Mouse (Mus musculus) thymus, postnatal 0 days (tissue): Measurements from ENCODE around the gene Ssb. TPM values are rescaled to one million over a fixed set of nuclear protein-coding genes. Genes with fewer than 3 reads are reported as not detected.

Source experiments
- DNase-seq: peaks from one replicate; pipeline ENCODE4 v3.0.0-alpha.2; 2015; ENCODE audit warnings: low spot score
- polyA plus RNA-seq: library from polyadenylated mRNA; unstranded; fragments of >200 nt; fragmentation: Nextera tagmentation; extraction: Ambion mirVana; gene quantifications from 2 replicates; pipeline ENCODE4 v1.2.1, GENCODE M21; 2015

Gene Ssb
- 317 and 344 TPM in 2 replicates for polyA plus RNA-seq

DNA sequence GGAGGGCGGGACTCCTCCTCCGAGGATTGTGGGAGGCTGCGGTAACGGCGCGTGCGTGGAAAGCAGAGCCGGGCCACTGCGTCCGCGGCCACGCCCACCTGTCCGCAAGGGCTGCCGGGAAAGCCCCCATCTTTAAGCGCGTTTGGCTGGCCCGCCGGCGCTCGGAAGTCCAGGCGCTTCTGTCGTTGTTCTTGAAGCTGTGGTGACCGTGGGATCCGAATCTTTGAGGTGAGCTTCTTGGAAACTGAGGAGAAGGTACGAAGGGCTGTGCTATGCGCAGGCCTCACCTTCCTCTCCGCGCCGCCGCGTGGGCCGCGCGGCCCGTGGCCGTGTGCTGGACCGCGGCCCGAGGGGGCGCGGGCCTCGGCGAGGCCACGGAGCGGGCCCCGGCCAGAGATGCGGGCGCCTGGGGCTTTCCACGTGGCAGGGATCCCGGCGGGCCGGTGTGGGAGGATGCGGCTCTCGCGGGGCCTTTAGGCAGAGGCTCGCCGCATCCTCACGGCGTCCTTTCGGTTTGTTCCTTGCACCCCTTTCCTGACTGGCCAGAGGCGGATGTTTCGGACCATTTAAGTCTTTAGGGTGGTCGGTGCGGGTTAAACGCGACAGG lies at the start of gene Ssb:
TSS of gene Ssb (plus strand) at position 78 of the 607 bp plus-strand sequence.
- DNase-seq = peak; percentile 94

DNA sequence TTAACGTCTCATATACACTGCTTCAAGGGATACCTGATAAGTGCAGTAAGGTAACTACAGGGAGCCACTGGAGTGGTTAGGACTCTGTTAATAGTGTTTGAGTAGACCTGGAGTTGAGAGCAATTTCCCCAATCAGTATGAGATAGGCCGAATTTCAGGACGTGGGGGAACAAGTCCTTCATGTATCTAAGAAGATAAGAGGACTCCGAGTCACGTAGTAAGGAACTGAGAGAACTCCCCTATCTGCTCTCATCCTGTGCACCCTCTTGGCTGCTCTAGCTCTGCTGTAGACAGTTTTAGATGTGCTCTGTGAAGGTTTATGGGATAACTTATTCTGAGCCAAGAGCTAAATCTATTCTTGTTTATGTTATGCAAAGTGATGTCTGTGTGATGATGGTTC lies 44.8 kb upstream of the Ssb start:
- DNase-seq = no peak

DNA sequence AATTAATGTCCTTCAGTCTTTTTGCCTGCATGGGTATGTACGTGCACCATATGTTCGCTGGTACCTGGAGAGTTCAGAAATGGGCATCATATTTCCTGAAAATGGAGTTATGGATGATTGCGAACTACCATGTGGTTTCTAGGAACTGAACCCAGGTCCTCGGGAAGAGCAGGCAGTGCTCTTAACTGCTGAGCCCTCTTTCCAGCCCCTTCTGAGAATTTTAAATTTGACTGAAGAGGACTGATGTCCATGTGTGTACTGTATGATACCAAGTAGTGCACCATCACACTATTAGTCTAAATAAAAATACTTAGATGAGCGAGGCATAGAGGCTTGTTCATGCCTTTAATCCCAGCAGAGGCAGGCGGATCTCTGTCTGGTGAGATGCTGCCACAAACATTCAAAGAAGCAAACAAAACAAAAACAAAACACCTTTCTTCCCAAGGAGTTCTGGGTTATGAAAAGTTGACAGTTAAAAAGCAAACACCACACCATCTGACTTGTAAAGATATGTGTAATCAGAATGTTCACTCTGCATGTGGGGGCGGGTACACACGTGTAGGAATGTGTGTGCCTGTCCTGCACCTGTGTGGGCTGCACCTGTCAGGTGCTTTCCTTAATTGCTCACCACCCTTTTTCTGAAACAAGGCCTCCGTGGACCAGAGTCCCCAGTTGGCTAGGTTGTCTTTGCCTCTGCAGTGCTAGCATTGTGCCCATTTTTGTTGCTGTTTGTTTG lies 42.8 kb upstream of the Ssb start:
- no peak for DNase-seq

DNA sequence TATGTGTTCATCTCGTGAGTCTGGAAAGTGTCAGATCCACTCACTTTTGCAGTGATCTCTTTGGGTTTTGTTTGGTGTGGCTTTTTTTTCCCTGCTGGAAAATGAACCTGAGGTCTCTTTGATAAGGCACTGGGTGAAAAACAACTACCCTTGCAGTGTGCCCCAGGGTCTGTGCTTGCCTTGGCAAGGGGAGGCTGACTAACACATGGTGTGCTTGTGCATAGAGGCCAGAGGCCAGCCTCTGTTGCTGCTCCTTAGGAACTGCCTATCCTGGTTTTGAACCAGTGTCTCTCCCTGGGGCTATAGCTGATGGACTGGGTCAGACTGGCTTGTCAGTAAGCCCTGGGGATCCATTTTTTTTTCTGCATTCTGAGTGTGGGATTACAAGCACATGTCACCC lies 41.2 kb upstream of the Ssb start:
- no peak for DNase-seq

DNA sequence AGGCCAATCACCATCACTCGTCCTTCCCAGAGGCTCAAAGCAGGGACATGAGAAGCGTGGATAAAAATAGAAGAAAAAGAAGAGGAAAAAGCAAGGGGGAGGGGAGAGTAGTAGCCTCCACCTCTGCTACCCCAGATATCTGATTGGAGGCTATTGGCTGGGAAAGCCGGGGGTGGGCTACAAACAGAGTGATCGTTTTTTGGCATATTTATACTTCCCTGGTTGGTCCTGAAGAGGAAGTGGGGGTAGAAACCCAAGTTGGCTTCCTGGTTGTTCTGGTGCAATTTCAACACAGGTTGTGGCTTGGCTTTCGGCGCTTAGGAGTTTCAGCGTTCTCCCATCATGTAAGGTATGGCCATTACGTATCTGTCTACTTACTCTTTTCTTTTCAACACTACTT lies 39.7 kb upstream of the Ssb start, which contains the start of gene Klhl23:
TSS of gene Klhl23 (plus strand) at position 234 of the 400 bp plus-strand sequence.
- DNase-seq = peak; percentile 18

DNA sequence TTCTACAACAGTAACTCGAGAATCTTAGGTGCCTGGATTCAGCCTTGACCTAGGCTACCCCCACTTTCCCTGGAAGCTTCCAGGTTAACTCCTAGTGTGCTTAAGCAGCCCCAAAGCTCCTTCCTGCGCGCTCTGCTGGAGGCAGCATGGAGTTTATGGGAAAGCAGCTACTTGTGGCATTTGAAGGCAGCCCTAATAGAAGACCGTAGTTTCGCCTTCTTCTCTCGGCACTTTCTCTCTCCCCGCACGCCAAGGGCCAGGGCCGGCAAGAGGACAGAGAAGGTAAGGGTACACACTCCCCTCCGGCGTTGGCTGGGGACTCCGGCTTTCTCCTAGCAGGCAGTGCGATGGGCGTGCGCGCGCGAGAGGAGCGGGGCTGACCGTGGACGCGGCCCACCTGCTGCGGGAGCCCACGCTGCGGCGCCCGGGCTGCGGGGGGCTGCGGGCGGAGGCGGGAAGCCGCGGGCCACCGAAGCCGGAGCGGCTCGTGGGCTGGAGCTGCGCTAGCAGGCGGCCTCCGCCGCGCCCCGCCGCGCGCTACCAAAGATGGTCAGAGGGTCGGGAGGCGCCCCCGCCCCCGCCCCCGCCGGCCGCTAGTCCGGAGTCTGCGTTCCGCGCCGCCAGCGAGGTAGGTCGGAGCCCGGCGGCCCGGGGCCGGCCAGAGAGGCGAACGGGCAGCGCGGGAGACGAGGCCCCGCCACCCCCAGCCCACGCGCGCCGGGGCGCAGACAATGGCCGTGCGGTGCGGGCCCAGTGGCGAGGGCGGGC lies 38.8 kb upstream of the Ssb start:
- peak; percentile 33 for DNase-seq

DNA sequence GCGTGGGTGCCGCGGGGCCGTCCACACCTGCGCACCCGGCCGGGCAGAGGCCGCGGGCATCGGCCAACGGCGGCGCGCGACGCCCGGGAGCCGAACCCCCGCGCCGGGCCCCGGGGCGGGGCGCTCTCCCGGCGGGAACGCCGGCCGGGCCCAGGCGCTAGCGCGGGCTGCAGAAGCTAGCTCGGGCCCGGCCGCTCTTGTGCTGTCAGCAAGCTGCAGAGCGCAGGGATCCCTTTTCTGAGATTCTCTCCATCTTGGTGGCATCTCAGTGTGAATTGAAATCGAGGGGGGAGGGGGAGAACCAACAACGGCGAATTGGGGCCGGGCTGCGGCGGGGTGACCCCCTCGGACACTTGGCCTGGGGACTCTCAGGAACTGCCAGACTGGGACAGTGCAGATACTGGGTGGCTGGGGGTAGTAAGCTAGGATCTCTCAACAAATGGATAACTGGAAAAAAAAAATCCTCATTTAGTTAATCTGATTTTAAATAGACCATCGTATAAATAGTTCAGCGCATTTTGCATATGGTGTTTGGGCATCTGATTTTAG lies 38.2 kb upstream of the Ssb start:
- peak; percentile 33 for DNase-seq

DNA sequence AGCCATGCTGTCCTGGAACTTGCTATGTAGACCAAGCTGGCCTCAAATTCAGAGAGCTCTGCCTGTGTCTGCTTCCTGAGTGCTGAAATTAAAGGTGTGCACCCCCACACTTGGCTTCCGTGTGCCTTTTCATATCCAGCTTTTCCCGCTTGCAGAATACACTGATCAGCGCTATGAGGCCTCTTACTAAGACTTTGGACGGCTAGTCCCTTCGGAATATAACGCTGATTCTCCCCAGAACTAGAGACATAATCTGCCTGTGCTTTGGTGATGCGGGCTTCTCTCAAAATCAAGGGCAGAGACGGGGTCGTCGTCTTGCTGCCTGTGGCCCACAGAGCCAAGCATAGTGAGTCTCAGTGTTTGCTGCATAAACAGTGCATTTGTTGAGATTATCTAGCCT lies 35.5 kb upstream of the Ssb start:
- DNase-seq = no peak

DNA sequence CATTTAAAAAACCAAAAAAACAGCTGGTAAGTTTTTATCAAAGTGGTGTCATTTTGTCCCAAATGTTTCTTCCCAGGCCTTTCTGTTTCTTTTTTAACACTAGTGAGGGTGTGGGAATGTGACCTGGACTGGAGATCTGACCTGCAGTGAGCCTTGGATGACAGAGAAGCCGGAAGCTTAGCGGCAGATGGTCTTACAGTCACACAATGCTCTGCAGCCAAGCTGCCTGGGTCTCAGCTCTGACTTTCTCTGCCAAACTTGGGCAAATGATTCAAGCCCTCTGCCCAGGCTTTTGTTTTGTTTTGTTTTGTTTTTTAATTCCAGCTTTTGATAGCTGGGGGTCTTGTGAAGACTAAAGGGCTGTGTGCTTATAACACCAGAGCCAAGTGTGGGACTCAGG lies 35.0 kb upstream of the Ssb start:
- DNase-seq = no peak

DNA sequence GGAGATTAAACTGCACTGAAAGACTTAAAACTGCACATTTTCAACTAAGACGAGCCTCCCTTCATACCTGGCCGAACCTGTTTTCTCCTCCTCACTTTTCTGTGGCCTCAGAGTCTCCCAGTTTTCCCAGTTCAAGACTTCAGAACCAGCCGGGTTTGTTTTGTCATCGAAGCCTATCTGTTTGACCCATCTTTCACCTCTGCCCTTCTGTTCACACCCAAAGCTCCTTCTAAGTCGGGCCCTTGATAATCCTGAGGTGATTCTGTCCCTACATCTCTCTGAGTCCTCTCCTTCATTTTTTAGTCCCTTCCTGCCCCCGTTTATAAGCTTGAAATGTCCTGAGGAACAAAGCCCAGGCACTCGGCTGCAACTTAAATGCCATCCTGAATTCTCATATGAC lies 33.3 kb upstream of the Ssb start:
- DNase-seq = no peak

DNA sequence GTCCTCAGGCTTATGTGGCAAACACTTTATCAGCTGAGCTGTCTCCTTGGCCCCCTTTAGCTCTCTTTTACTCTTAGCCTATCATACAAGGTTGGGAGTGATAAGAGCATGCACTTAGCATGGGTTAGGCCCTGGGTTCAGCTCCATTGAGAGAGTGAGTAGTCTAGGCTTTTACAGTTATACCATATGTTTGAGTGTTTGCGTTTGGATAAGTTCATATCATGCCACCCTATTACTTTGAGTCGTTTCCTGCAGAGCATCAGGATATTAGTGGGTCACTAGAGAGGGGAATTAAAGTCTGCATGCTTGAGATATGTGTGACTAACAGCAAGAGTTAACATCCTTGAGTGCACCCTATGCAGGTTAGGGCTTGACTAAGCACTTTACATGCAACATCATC lies 31.7 kb upstream of the Ssb start:
- no peak for DNase-seq

DNA sequence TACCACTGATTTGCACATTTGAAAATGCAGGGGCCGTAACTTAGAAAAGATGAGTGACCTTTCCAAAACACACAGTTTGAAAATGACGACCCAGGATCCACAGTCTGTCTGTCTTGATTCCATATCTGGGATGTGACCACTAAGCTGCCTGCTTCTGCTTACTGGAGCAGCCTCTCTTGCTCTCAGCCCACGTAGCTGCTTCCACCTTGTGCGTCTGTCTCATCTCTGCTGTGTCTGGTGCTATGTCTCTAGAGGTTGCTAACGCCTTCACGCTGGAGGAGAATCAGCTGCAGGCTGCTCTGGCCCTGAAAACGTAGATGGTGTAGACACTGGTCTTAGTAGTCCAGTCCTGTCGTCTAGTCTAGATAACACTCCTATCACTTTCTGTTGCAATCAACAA lies 31.2 kb upstream of the Ssb start:
- no peak for DNase-seq

DNA sequence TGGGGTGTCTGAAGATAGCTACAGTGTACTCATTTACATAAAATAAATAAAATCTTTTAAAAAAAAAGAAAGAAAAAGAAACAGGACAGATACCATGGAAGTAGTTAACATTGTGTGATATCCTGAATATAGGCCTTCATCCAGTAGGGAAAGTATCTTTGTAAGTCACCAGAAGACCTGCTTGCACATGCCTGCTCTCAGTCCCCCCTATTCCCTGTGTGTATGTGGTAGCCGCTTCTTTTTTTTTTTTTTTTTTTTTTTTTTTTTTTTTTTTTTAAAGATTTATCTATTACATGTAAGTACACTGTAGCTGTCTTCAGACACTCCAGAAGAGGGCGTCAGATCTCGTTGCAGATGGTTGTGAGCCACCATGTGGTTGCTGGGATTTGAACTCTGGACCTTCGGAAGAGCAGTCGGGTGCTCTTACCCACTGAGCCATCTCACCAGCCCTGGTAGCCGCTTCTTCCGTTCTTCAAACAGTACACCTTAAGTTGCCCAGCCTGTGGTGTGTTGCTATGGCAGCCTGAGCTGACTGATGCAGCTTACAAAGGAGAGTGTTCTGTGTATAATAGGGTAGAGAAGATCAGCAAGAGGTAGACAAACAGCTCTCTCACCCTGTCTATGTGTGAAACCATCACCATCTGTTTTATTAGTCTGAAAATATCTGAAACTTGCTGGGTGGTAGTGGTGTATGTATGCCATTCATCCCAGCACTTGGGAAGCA lies 24.0 kb upstream of the Ssb start:
- no peak for DNase-seq

DNA sequence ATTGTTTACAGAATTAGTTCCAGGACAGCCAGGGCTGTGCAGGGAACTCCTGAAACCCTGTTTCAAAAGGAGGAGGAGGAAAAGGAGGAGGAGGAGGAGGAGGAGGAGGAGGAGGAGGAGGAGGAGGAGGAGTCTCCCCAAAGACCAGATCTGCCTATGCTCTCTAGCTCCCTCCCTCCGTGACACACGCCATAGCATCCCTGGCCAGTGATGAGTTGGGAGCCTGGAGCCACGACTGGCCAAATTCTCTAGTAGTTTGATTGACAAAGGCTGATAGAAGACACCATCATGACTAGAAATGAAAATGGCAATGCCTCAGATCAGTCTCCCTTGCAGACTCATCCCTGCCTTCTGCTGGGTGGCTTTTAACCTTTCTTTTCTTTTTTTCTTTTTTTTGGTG lies 23.4 kb upstream of the Ssb start:
- DNase-seq = no peak

DNA sequence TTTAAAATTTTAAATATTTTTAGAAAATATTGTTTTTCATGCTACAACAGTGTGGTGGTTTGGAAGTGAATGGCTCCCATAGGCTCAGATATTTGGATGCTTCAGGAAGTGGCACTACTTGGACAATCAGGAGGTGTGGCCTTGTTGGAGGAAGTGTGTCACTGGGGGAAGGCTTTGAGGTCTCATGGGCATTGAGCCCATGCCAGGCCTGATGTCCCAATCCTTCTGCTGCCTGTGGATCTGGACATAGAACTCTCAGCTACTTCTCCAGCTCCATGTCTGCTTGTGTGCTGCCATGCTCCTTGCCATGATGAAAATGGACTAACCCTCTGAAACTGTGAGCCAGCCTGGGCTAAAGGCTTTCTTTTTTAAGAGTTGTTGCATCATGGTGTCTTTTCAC lies 22.7 kb upstream of the Ssb start:
- no peak for DNase-seq

DNA sequence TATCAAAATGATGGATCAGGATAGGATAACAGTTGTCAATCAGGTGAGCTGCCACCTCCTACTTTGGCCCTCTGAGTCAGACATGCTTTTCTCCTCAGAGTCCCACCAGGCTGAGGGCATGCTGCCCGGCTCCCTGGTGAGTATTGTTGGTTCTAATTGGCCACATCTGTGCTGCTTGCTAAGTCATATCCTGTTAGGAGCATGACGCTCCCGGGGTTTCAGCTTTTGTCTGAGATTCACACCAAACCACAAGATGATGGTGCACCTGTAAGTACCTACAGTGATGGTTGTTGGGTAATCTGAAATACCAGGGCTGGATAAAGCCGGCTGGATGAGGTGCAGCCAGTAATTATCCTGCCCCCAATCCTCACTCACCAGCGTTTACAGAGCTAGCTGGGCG lies 21.1 kb upstream of the Ssb start:
- DNase-seq = peak; percentile 57

DNA sequence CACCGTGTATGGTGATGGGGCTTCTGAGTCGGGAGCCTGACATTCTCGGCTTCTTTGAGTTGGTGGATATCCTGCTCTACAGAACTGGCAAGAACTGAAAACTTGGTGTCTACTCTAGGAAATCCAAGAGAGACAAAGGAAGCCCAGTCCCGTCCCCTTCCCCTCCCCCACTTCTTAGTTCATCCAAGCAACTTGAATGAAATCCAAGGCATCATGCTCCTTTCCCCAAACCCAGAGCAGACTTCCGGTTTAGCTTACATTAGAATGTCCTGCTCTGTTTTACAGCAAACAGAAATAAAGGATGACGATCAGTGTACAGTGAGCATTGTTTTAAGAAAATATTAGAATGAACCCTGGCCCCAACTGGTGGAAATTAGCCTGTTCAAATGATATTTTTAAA lies 12.1 kb upstream of the Ssb start:
- DNase-seq = no peak

DNA sequence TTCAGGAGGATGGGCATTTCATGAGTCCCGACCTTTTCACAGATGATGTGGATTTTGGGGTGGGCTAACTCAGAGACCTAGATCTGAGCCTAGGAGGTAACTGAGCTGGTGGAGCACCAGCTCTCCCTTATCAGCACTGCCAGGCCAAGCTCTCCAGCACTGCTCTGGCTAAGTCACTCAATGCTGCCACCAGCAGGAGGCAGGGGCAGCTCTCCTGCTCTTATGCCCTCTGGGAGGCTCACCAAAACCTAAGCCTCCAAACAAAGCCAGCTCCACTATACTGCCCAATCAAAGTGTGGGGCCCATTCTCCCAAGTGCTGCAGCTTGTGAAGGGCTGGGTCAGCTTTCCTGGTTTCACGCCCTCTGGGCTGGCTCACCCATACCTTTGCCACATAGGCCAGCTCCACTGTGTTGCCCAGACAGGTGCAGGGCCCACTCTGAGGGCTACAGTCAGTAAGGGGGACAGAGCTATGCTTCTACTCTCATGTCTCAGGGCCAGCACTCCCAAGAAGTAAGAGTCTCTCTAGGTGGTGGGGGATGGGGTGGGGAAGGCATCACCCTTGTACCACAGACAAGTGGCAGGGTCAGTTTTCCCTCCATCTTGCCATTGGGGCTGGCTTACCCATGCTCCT lies 9.8 kb upstream of the Ssb start:
- DNase-seq = no peak

DNA sequence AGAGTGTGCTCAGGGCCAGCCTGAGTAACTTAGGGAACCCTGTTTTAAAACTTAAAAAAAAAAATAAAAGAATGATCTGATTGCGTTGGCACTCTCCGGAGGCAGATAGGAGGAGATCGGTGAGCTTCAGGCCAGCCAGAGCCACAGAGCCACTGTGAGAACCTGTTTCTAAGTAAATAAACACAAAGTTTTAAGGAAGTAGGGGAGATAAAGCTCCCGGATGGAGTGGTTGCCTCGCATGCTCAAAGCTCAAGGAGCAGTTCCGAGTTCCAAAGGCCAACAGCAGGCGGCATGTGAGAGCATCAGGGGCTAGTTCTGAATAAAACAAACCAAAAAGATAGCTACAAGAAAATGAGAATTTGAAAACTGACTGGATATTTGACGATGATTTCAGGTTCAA lies 5.0 kb upstream of the Ssb start:
- DNase-seq = peak; percentile 43

DNA sequence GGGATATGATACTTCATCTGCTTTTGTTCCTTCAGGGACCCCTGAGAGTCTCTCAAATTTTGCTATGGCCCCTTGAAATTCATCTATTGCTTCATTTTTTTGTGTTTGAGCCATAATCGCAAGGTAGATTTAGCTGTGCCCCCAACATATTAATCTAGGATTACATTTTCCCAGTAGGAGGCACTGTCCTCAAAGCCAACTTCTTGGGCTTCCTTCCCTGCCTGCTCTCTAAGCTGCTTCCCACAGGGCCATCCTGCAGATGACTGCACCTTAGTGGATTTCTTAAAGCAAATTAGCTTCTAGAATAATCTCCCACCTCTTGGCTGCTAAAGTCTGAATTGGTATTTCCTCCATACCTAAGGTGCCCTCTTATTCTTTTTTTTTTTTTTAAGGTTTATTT lies 3.5 kb upstream of the Ssb start:
- DNase-seq = peak; percentile 20

DNA sequence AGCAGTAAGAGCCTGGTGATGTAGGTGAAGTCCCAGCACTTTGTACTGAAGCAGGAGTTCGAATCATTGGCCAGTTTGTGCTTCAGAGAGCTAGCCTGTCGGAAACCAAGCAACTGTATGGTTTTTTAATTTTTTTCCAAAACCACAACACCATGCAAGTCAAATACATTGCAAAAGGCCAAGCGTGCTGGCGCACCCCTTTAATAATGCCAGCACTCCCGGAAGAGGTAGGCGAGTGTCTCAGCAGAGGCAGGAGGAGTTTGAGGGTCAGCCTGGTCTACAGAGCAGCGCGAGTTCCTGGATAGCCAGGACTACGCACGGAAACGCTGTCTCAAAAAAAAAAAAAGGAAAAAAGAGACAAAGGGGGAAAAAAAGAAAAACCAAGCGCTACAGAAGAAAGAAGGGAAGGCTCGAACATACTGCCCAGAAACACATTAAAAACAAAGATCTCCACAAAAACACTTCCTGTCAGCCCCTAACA lies 350 bp upstream of the Ssb start:
- DNase-seq = no peak
